Mouse (Mus musculus): Measurements from ENCODE around the gene Hcn4.
A peak's percentile ranks its signal among the peaks of the same experiment; 100 is the strongest.

Gene Hcn4

DNA sequence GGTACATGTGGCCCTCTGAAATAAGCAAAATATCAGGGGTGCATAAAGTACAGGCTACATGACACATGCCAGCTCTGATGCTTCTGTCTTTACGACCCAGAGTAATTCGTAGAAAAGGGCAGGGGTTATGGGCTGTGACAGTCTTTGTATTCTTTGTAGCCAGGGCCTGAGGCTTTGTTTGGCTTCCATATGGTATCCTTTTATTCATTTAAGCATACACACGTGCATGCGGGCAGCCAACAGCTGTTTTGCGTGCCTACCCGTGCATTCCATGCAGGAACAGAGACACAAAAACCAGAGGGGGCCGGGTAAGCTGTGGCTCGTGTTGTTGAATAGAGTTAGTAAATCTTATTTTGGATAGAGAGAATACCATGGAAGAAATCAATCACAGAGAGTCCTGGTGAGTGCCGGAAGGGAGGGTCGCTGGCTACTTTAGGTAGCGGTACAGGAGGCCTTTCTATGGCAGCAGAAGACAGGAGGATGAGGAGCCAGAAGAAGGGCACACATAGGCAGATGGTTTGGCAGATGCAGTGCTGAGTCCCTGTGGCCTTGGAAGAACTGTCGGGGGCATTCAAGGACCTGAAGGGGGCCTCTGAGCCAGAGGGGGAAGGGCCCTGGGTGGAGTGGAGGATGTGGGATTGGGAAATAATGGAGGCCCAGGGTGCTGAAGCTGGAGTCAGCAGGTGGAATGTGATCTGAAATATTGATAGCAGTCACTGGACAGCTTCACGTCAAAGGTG is 26.5 kb downstream of the Hcn4 start:
- DNase-seq (ENCODE audit: low read depth), result no peak

DNA sequence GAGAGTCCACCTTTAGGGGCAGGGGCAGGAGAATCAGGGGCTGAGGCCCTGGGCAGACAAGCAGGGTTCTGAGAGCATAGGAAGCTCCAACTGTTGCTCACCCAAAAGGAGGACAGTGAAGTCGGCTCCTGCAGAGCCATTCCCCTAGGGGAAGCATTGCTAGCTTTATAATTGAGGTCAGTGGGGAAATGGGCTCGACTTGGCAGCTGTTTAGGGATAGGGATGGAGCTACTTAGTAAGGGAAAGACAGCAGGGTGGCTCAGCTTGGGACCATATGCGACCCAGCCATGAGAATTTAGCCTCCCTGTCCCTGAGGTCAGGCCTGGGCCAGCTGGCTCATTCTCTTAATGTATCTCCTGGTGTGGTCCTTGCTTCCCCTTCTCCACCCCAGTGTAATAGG is 31.7 kb downstream of the Hcn4 start:
- no peak for DNase-seq (ENCODE audit: low read depth)

DNA sequence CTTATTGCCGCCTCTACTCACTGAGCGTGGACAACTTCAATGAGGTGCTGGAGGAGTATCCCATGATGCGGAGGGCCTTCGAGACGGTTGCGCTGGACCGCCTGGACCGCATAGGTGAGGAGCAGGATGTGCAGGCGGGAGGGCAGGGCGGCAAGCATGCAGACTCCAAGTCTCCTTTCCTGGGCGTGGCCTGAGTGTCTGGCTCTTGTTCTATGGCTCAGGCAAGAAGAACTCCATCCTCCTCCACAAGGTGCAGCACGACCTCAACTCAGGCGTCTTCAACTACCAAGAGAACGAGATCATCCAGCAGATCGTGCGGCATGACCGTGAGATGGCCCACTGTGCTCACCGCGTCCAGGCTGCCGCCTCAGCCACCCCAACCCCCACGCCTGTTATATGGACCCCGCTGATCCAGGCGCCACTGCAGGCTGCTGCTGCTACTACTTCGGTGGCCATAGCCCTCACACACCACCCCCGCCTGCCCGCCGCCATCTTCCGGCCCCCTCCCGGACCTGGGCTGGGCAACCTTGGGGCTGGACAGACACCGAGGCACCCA is 35.9 kb downstream of the Hcn4 start:
- no peak for DNase-seq (ENCODE audit: low read depth)

DNA sequence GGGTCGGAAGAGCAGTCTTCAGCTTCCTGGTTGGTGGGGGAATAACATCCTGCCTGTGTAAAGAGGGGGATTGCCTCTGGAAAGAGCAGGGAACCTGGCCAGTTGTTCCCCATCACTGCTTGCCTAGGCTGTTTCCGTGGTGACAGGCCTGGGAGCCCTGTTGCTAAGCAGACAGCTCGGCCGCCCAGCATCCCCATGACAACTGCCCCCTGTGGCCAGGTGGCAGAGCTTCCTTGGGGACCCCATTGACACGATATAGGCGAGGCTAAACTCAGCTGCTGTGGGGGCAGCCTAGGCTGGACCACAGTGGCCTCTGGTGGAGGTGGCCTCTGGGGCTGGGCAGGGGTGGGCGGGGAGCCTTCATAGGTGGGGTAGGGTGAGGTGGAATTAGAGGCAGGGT is 40.6 kb downstream of the Hcn4 start:
- DNase-seq (ENCODE audit: low read depth), result no peak

DNA sequence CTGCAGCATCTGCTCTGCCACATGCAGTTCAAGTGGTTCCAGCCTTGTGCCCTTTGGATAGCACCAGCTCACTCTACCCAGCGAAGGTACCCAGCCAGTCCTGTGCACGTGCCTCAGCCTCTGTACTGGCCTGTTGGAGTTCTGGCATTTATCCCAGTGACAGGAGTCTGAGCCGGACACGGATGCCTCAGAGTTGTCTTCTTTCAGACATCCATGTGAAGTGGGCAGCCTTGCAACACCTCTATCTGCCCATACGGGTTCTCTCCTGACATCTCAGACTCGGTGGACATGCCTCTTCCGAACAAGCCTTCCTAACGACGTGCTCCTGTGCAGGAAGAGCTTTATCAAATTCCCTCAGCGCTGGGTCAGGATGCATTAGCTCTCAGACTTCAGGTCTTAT is 47.9 kb downstream of the Hcn4 start:
- no peak for DNase-seq (ENCODE audit: low read depth)

DNA sequence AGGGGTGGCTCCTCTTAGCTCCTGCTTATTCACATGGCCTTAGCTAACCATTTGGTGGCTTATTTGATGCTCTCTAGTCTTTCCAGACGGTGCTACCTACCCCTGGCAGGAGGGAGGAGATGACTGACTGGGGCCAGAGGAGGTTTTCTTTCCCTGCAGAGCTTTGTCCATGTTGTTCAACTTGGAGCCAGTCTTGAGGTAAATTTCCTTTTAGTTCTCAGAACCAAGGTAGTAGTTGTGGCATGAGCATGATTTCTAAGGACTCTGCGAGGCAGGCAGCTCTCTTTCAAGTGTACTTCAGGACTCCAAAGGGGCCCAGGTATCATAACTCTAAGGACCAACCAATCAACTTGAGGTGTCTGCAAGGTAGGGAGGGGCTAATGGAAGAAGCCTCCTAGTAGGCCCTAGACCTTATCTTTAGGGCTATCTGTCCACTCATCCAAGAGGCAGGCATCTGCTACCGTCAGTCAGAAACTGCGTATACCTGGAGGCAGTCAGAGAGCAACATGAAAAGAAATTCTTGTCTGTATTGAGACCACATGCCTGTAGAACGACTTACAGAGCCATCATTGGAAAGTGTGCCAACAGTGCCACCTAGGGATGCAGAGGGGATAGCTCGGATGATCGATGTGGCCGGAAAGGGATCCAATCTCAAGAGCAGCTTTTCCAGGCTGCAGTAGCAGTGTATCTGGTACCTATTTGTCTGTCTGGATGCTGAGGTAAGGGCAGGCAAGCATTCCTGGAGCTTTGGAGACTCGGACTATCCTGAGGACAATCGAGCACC is 50.5 kb downstream of the Hcn4 start:
- peak; percentile 12 for DNase-seq (ENCODE audit: low read depth)

DNA sequence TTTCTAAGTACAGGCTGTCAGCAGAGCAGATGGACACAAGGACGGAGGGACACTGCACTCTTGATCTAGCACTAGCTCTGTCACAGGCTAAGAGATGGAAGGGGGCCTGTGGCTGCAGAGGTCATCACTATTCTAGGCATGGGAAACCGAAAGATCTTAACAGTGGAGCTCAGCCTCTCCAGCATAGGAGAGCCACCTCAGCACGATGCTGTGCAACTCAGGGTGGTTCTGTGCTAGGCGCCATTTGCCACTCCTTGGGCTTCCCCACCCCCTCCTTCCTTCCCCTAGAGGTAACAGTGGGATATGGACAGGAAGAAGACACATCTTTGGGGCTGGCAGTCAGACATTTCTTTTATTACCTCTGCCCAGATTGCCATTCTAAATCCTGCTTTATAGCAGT is 51.1 kb downstream of the Hcn4 start:
- DNase-seq (ENCODE audit: low read depth), result no peak

DNA sequence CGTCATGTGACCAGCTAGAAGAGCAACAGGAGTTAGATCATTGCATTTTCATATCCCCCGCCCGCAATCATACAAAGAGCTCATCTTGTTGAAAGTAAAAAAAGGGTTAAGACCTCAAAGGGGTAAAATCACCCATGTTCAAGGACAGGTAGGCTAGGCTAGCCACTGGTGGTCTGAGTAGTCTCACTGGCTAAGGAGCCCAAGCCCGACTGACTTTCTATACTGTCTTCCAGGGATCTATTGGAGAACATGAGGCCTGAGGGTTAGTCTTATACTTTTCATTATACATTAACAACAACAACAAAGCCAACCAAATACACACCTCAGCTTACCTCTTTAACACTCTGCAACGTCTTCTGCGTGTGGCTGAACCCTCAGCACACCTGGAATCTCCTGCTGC is 52.2 kb downstream of the Hcn4 start:
- DNase-seq (ENCODE audit: low read depth), result no peak

DNA sequence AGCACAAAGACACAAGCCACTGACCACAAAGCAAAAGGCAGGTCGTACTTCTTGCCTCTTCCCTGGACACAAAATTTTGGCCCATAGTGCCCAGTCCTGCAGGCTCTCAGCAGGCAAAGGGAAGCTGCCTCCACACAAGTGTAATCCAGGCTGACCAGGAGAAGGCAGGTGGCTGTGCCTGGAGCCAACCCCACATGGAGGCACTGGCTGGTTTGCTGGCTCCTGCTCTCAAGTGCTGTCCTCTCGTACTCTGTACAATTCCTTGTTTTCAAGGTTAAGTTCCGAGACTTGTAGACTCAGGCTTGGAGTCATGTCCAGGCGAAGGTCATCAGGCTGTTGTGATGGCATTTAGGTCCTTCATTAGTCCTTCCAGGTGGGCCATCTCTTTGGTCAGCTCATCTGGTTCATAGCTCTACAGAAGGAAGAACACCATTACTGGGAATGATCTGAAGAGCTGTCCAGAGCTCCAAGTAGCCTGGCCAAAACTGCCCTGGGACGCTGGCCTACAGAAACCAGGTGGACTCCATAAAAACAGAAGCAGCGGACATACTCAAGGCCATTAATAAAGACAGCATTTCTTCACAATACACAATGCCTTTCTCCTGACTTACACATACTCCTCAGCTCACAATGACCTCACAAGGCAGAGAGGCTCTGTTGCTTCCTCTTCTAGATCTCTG is 53.9 kb downstream of the Hcn4 start:
- DNase-seq (ENCODE audit: low read depth), result no peak

DNA sequence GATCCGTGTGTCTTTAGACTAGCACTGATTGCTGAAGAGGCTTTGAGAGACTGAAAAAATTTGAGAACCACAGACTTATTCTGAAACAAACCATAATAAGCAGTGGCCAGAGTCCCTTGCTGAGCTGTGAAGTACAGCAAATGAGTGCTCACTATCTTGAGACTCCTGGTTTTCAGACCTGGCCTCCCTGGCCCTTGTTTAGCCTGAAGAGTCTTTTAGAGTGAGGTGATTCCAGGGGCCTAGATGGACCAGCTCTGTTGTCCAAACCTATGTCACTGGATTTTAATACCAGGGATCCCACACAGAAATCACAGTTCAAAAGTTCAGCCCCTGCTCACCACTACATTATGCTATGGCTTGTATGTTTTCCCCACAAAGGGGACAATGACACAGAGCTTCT is 56.6 kb downstream of the Hcn4 start:
- no peak for DNase-seq (ENCODE audit: low read depth)

DNA sequence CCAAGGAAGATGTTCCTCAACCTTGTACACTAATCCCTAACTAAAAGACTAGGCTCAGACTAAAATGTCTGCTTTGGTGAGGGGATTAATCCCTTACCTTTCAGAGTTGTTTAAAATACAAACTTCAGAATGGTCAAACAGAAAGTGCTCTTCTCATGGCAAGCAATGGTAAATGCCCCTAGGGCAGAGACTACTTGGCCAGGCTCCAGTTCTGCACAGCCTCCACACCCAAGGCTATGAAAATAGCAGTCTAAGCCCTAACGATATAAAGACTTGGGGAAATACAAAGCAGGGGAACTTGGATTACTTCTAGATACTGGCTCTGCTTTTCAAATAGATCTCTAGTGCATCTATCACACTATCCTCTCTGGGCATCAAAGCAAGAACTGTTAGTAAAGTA is 59.5 kb downstream of the Hcn4 start:
- no peak for DNase-seq (ENCODE audit: low read depth)

DNA sequence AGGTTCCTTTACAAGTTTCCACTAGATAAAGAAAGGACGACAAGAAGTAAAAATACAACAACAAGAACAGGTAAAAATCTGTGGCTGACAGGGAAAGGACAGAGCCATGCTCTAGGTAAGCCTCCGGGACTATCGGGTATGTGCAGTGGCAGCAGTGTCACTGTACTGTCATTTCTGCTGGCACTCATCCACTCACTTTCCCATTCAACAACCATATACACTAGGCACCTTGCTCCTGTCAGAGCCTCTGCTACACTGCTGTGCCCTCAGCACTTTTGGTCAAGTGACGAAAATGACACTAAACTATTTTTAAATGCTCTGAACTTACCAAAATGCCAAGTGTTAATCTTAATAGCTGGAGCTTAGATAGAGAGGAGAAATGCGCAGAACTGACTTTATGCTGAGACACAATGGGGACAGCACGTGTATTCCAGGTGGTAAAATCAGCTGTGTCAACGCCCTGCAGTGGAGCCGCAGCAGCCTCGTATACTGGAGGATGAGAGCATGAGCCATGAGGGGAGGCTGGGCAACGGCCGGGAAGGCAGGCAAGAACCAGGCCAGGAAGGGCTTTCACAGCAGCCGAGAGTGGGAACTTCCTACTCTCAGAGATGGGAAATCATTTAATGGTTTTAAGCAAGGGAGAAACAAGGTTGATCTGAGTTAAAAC is 66.7 kb downstream of the Hcn4 start:
- DNase-seq (ENCODE audit: low read depth), result no peak

DNA sequence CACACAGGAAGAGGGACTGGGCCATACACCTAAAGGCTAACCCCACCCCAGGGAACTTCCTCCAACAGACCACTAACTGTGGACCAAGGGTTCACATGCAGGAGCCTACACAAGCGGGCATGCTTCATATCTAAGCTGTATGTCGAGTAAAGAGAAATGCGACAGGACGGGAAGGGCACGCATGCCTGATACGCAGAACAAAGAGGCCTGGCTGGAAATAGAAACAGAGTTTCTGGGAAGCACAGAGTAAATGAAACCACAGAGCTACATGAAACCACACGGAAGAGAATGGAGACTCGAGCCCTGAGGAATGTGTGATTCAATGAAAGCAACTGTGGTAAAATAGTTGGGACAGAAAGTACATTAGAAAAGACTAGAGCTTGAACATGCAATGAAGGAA is 67.7 kb downstream of the Hcn4 start:
- DNase-seq (ENCODE audit: low read depth), result no peak

DNA sequence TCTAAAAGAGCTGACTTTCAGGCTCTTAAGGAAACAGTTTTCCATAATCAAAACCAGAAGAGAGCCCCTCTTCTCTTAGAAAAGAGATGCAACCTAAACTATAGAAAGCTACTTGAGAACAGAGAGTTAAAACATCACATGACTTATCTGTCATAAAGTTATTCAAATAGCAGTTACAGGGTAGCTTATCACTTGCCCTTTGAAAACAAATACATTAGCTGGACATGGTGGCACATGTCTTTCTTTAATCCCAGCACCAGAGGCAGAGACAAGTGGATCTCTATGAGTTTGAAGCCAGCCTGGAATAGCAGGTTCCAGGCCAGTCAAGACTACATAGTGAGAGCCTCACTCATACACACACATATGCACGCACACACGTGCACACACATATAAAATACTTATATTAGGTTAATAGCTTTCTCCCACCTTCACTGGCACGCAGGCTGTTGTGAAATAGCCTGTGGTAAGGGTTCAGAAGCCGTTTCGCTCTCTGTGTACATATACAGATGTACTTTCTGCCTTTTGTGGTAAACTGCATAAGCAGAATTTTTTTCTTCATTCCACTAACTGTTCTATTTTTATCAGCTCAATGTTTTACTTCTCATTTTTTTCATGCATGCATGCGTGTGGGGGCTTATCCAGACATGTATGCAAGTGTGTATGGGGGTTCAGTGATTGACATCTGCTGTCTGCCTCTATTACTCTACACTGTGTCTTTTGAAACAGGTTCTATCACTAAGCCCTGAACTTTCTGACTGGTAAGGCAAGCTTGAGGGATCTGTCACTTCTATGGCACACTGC is 68.8 kb downstream of the Hcn4 start:
- no peak for DNase-seq (ENCODE audit: low read depth)

DNA sequence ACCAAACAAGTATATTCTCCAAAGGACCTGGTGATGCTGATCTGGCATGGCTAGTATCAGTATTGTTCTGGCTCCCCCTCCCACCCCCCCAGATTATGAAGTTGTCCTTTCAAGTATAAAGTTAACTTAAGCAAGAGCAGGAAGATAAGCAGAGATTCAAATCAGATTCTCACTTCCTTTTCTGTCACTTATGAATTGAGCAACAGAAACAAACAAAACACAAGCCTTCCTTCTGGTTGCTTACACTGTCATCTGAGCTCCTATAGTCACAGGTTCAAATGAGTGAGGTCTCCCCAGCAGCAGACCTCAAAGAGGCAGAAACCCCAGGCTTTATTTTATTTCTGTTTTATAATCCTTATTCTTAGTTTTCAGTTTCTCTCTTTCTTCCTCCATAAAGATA is 76.4 kb downstream of the Hcn4 start:
- DNase-seq (ENCODE audit: low read depth), result no peak

DNA sequence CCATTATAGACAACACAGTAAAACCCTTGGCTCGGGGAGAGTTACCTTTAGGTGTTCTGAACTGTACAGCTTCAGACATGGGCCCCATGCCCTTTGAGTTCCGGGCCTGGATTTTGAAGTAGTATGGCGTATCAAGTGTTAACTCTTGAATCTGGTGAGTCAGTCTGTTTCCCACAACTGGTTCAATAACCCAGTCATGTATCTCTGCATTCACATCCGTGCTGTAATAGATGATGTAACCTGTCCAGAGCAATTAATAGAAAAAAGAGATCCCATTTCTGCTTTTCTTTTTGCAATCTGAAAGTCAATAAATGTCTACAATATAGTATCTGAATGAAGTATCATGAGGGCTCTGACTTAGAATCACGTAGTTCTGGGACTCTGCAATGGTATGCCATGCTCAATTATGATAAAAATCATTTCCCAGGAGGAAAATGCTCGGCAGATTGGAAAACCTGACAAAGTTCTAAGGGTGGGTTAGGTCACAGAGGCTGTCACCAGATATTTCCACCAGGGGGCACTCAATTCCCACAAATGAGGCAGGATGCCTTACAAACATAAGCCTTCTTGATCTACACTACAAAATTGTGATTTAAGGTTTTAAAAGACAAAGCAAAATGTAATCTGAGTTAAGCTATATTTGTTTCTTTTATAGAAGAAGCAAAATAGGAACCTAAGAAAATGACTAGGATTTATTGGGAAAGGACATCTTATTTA is 79.8 kb downstream of the Hcn4 start:
- DNase-seq (ENCODE audit: low read depth), result peak; percentile 40

Measured in naive thymus-derived CD4-positive, alpha-beta T cell, adult 2 months (primary cell).